Mouse (Mus musculus): ENCODE results near the gene Ykt6. TPM values are rescaled to one million over a fixed set of nuclear protein-coding genes. Genes with fewer than 3 reads are reported as not detected.

Ykt6 gene
- polyA plus RNA-seq, 1 experiment from 2014 or later, result 56.0 TPM

- under 1% methylated on average over 3 of the region's 3 CpGs for WGBS
- Histone ChIP-seq H3K4me1 (peaks cover 4% of the 10 kb centered on the region; the same call in 1 of the 2 replicates), H3K9me3 (no peaks in the 10 kb centered on the region), H3K27ac (replicated peaks) (no peak overlapping the region), H3K36me3 (replicated peaks) (no peaks in the 10 kb centered on the region), H3K27me3 (replicated peaks; ENCODE audit: low read depth, poor library complexity, severe bottlenecking) (peaks cover 6% of the 10 kb centered on the region; the same call in 1 of the 2 replicates), H3K4me3 (no peak overlapping the region)
- peak; percentile 45 for DNase-seq (ENCODE audit: low spot score)
These were observed 60.9 kb downstream of the Ykt6 start for GRCm38 (mm10) chr11:6016368-6016767.

GRCm38 (mm10) chr11:6016797-6017395, 61.4 kb downstream of the Ykt6 start:
- peaks cover 4% of the 10 kb centered on the region; the same call in 1 of the 2 replicates for H3K4me1 ChIP-seq
- no peak overlapping the region for H3K27ac ChIP-seq (replicated peaks)
- H3K9me3 ChIP-seq, result no peaks in the 10 kb centered on the region
- no peak overlapping the region for H3K4me3 ChIP-seq
- peaks cover 2% of the 10 kb centered on the region; the same call in 1 of the 2 replicates for H3K27me3 ChIP-seq (replicated peaks; ENCODE audit: low read depth, poor library complexity, severe bottlenecking)
- no peak for DNase-seq (ENCODE audit: low spot score)
- WGBS, result 67% methylated on average over 9 of the region's 9 CpGs
- no peaks in the 10 kb centered on the region for H3K36me3 ChIP-seq (replicated peaks)

Other genes starting within 250 kb of the Ykt6 start
- 154 and 156 TPM in 2 replicates for gene Mrps24, start 240.0 kb upstream of the Ykt6 start, polyA plus RNA-seq (2016; fragmentation: Nextera tagmentation; extraction: Ambion mirVana)
- gene Urgcp, start 193.3 kb upstream of the Ykt6 start, polyA plus RNA-seq (2016; fragmentation: Nextera tagmentation; extraction: Ambion mirVana), result 18.0 and 19.1 TPM in 2 replicates
- 137 and 138 TPM in 2 replicates for gene Dbnl, start 167.2 kb upstream of the Ykt6 start, polyA plus RNA-seq (2016; fragmentation: Nextera tagmentation; extraction: Ambion mirVana)
- gene Pgam2, start 152.0 kb upstream of the Ykt6 start, polyA plus RNA-seq (2016; fragmentation: Nextera tagmentation; extraction: Ambion mirVana), result 5.1 and 5.3 TPM in 2 replicates
- 9.4 and 10.0 TPM in 2 replicates for gene Polm, start 117.7 kb upstream of the Ykt6 start, polyA plus RNA-seq (2016; fragmentation: Nextera tagmentation; extraction: Ambion mirVana)
- 9.0 TPM in 2 replicates for gene Aebp1, start 93.7 kb upstream of the Ykt6 start, polyA plus RNA-seq (2016; fragmentation: Nextera tagmentation; extraction: Ambion mirVana)
- gene Pold2, start 77.4 kb upstream of the Ykt6 start, polyA plus RNA-seq (2016; fragmentation: Nextera tagmentation; extraction: Ambion mirVana), result 155 and 161 TPM in 2 replicates
- gene Myl7, start 56.9 kb upstream of the Ykt6 start, polyA plus RNA-seq (2016; fragmentation: Nextera tagmentation; extraction: Ambion mirVana), result 5.4 and 23.9 TPM in 2 replicates
- 1.9 and 2.8 TPM in 2 replicates for gene Gck, start 5.6 kb upstream of the Ykt6 start, polyA plus RNA-seq (2016; fragmentation: Nextera tagmentation; extraction: Ambion mirVana)
- 0.75 and 1.6 TPM in 2 replicates for gene Camk2b, start 110.7 kb downstream of the Ykt6 start, polyA plus RNA-seq (2016; fragmentation: Nextera tagmentation; extraction: Ambion mirVana)
- gene A730071L15Rik, start 244.3 kb downstream of the Ykt6 start, polyA plus RNA-seq (2016; fragmentation: Nextera tagmentation; extraction: Ambion mirVana), result 0.20 and 0.57 TPM in 2 replicates
- 51.9 and 55.6 TPM in 2 replicates for gene Nudcd3, start 244.7 kb downstream of the Ykt6 start, polyA plus RNA-seq (2016; fragmentation: Nextera tagmentation; extraction: Ambion mirVana)